ENCODE assay signal across 13 mouse cellular contexts in genomic region chr5:65858355-65858754, GRCm38 (mm10). TPM values are rescaled to one million over a fixed set of nuclear protein-coding genes. Genes with fewer than 3 reads are reported as not detected.
DNase-seq lines count a peak whose midpoint lies in the region; ATAC-seq and TF ChIP-seq lines count a peak whose summit lies in the region.
"Had no signal": no experiment of that assay in that cellular context is flagged by ENCODE, and none has a peak within 500 bp of the region (broad histone marks: within the 10 kb centered on the region; RNA-seq: fewer than 3 reads in every experiment).

No protein-coding gene starts in this region.

- intact Hi-C loops in heart, postnatal 25 days (cut with DNase I), result no loop called here

- H3K27ac ChIP-seq in heart, embryonic 14.5 days (replicated peaks in 1 of 2; ENCODE audit: control insufficient read depth in 1 of 2, insufficient read depth in 1 of 2, low read depth in 2 of 2, low read length in 2 of 2), result peak overlapping the region in 1 of 2 experiments; percentile 64; a peak in 2 of 4 replicates
- peak overlapping the region; percentile 34; the same call in 1 of the 2 replicates for H3K27ac ChIP-seq in liver, postnatal 0 days (ENCODE audit: low read depth)
- peak overlapping the region; percentile 21; the same call in 1 of the 2 replicates for H3K27ac ChIP-seq in stomach, embryonic 15.5 days
- H3K27ac ChIP-seq in forebrain, embryonic 10.5 days, result no peak overlapping the region
- H3K27ac ChIP-seq: liver, embryonic 14.5 days had no signal

- peak overlapping the region; percentile 31; the same call in 1 of the 2 replicates for H3K9ac ChIP-seq in heart, embryonic 14.5 days (ENCODE audit: low read length)
- no peak overlapping the region for H3K9ac ChIP-seq in liver, postnatal 0 days (replicated peaks)
- H3K9ac ChIP-seq in stomach, embryonic 15.5 days, result no peak overlapping the region
- H3K9ac ChIP-seq: liver, embryonic 14.5 days had no signal

- TF ChIP-seq EP300 in liver, postnatal 0 days (IDR thresholded peaks at IDR 0.05; ENCODE audit: low read depth), result no peak

- H3K4me2 ChIP-seq in heart, embryonic 14.5 days (ENCODE audit: low read length), result no peak overlapping the region
- H3K4me2 ChIP-seq in liver, postnatal 0 days (ENCODE audit: low read depth, low read length), result no peak overlapping the region
- H3K4me2 ChIP-seq in stomach, embryonic 15.5 days, result no peak overlapping the region

- H3K4me1 ChIP-seq in heart, embryonic 14.5 days (ENCODE audit: control insufficient read depth in 2 of 2, insufficient read depth in 2 of 2, low read length in 2 of 2), result peaks cover 8 to 15% of the 10 kb centered on the region in 2 experiments; a peak in 3 of 4 replicates
- peaks cover 4% of the 10 kb centered on the region; the same call in 1 of the 2 replicates for H3K4me1 ChIP-seq in liver, postnatal 0 days (ENCODE audit: insufficient read depth)
- H3K4me1 ChIP-seq in stomach, embryonic 15.5 days, result peaks cover 3% of the 10 kb centered on the region; the same call in 1 of the 2 replicates
- H3K4me1 ChIP-seq in forebrain, embryonic 10.5 days, result peaks cover 10% of the 10 kb centered on the region

- ATAC-seq in heart, embryonic 14.5 days (ENCODE audit: insufficient number of reproducible peaks, insufficient read depth, low FRiP score, low read depth), result no peak
- no peak for ATAC-seq in liver, postnatal 0 days
- ATAC-seq in stomach, embryonic 15.5 days (ENCODE audit: insufficient read depth, low FRiP score, low read depth), result no peak
- no peak for ATAC-seq in activated CD4-positive, CD25-positive, alpha-beta regulatory T cell, adult 4 months

- TF ChIP-seq CTCF in liver, postnatal 0 days (IDR thresholded peaks at IDR 0.05; ENCODE audit: low read depth), result no peak

- H3K4me3 ChIP-seq in heart, embryonic 14.5 days (ENCODE audit: control insufficient read depth in 1 of 2, insufficient read depth in 1 of 2, low read depth in 1 of 2, low read length in 2 of 2), result no peak overlapping the region
- H3K4me3 ChIP-seq in liver, postnatal 0 days (ENCODE audit: low read depth, low read length), result no peak overlapping the region
- H3K4me3 ChIP-seq in stomach, embryonic 15.5 days (replicated peaks), result no peak overlapping the region
- no peak overlapping the region for H3K4me3 ChIP-seq in forebrain, embryonic 10.5 days

- H3K27me3 ChIP-seq in heart, embryonic 14.5 days (ENCODE audit: control insufficient read depth, insufficient read depth, low read length), result no peaks in the 10 kb centered on the region
- H3K27me3 ChIP-seq in liver, postnatal 0 days (ENCODE audit: insufficient read depth, low read length), result no peaks in the 10 kb centered on the region
- no peaks in the 10 kb centered on the region for H3K27me3 ChIP-seq in stomach, embryonic 15.5 days (replicated peaks)
- no peaks in the 10 kb centered on the region for H3K27me3 ChIP-seq in forebrain, embryonic 10.5 days (ENCODE audit: poor library complexity, severe bottlenecking)

- H3K9me3 ChIP-seq in heart, embryonic 14.5 days (ENCODE audit: control insufficient read depth, low read length), result no peaks in the 10 kb centered on the region
- H3K9me3 ChIP-seq in liver, postnatal 0 days (ENCODE audit: low read length), result no peaks in the 10 kb centered on the region
- no peaks in the 10 kb centered on the region for H3K9me3 ChIP-seq in stomach, embryonic 15.5 days
- no peaks in the 10 kb centered on the region for H3K9me3 ChIP-seq in forebrain, embryonic 10.5 days

- DNase-seq in heart, postnatal 25 days (ENCODE audit: low spot score), result no peak
- DNase-seq in liver, postnatal 0 days, result no peak
- no peak for DNase-seq in liver
- DNase-seq in induced T-regulatory cell, adult 2 months (ENCODE audit: low read depth), result peak; percentile 49
- no peak for DNase-seq in forebrain, embryonic 10.5 days (ENCODE audit: extremely low spot score, low spot score)
- DNase-seq: adrenal gland, postnatal 36 days; cerebellum, postnatal 14 days; layer of hippocampus, adult 9-11 months; retina, postnatal 1 day had no signal

- no peaks in the 10 kb centered on the region for H3K36me3 ChIP-seq in heart, embryonic 14.5 days (ENCODE audit: control insufficient read depth, insufficient read depth, low read length)
- H3K36me3 ChIP-seq in liver, postnatal 0 days (replicated peaks; ENCODE audit: insufficient read depth, low read length), result no peaks in the 10 kb centered on the region
- no peaks in the 10 kb centered on the region for H3K36me3 ChIP-seq in stomach, embryonic 15.5 days
- no peaks in the 10 kb centered on the region for H3K36me3 ChIP-seq in forebrain, embryonic 10.5 days (replicated peaks)

- 84% methylated on average over 4 of the region's 6 CpGs for WGBS in heart, embryonic 14.5 days
- 75% methylated on average over 4 of the region's 6 CpGs for WGBS in liver, postnatal 0 days (ENCODE audit: insufficient replicate concordance)
- 85% methylated on average over 4 of the region's 6 CpGs for WGBS in stomach, embryonic 15.5 days
- WGBS in forebrain, embryonic 10.5 days, result 93% methylated on average over 3 of the region's 6 CpGs

RNA-seq across cellular contexts. Expression of gene Rhoh, which starts 2.7 kb away (rescaled TPM):
- 0.74 and 0.77 TPM in 2 replicates for polyA plus RNA-seq in heart, embryonic 14.5 days (2014; fragmentation: Nextera tagmentation; extraction: Ambion mirVana)
- total RNA-seq in heart, postnatal 25 days (2021), result under 1 TPM; 0.42 to 0.87 TPM
- 4.3 and 5.1 TPM in 2 replicates for polyA plus RNA-seq in liver, postnatal 0 days (2015; fragmentation: Nextera tagmentation; extraction: Ambion mirVana)
- polyA plus RNA-seq in stomach, embryonic 15.5 days (2015; fragmentation: Nextera tagmentation; extraction: Ambion mirVana), result 1.6 TPM in 2 replicates
- polyA plus RNA-seq in activated CD4-positive, CD25-positive, alpha-beta regulatory T cell, adult 4 months (2017; shearing (Covaris generic)), result 100 to 1,000 TPM; 233 to 235 TPM
- polyA plus RNA-seq in forebrain, embryonic 10.5 days (2016; fragmentation: Nextera tagmentation; extraction: Ambion mirVana), result 0.12 and 0.26 TPM in 2 replicates

Comparison
In these comparisons a context has a peak if more than half of its experiments do, and no peak if none do; other contexts are left out.
1. RNA of gene Rhoh, which starts 2.7 kb away (polyA plus RNA-seq): 233 to 235 TPM in activated CD4-positive, CD25-positive, alpha-beta regulatory T cell, adult 4 months; 4.3 to 5.1 TPM in liver, postnatal 0 days, 1.6 TPM in stomach, embryonic 15.5 days, 0.74 to 0.77 TPM in heart, embryonic 14.5 days and 0.12 to 0.26 TPM in forebrain, embryonic 10.5 days; every median in the first group is over 10 times any median in the second.